Mouse (Mus musculus) frontal cortex, postnatal 10 days (tissue): ENCODE data around the gene Kif18b.

ENCODE experiments used
- DNase-seq, 2 experiments: peaks; one replicate each; pipeline ENCODE4 v3.0.0; 2022; ENCODE audit warnings: low spot score in 2 of 2, mixed read lengths in 1 of 2

Gene Kif18b

GRCm38 (mm10) chr11:102924557-102925350, at the start of gene Kif18b:
Kif18b (minus strand) TSS chr11:102925124.
- DNase-seq, result peak; percentile 89 to 93

- DNase-seq, result no peak
These were observed 47.4 kb upstream of the Kif18b start for GRCm38 (mm10) chr11:102972326-102972725.

DNA sequence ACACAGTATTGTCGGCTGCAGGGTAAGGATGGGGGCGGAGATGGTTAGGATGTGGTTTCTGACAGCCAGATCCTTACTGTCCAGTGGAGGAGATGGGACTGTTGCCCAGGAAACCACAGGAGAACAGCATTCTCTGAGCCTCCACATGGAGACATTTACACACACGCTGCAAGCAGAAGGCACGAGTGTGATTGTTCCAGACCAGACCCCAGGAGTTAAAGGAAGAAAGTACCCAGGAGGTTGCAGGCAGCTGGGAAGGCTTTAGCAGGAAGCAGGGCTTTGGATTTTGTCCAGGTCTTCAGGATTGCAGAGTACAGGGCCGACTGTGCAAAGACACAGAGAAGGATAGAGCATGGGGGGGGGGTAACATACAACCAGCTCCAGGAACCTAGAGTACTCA, 46.7 kb upstream of the Kif18b start:
- no peak for DNase-seq

GRCm38 (mm10) chr11:102964547-102965091, 39.7 kb upstream of the Kif18b start:
- no peak for DNase-seq

GRCm38 (mm10) chr11:102963855-102964546, 39.1 kb upstream of the Kif18b start:
- no peak for DNase-seq

- no peak for DNase-seq
These were observed 38.4 kb upstream of the Kif18b start for GRCm38 (mm10) chr11:102963246-102963854.

- DNase-seq, result no peak
These were observed 37.9 kb upstream of the Kif18b start for GRCm38 (mm10) chr11:102962861-102963245.

DNA sequence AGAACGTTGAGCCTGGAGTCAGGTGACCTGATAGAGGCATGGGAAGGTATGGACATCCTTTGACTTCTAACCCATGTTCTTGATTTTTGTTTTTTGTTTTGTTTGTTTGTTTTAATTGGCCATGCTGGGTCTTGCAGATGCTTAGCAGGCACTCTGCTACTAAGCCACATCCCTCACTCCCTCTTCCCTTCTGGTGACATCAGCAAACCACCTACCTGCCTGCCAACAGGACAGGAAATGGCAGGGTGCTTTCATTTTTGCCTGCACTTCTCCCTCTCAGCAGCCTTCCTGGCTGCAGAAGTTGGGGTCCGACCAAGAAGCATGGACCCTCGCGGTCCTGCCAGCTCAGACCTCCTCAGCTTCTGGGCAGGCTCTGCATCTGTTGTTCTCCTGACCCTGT, 36.2 kb upstream of the Kif18b start:
- no peak for DNase-seq

- DNase-seq, result no peak
These were observed 33.9 kb upstream of the Kif18b start for GRCm38 (mm10) chr11:102958870-102959269.

- DNase-seq, result no peak
These were observed 33.5 kb upstream of the Kif18b start for GRCm38 (mm10) chr11:102958431-102958830.

GRCm38 (mm10) chr11:102957692-102958091, 32.8 kb upstream of the Kif18b start:
- no peak for DNase-seq

- DNase-seq, result no peak
These were observed 32.2 kb upstream of the Kif18b start for GRCm38 (mm10) chr11:102956962-102957614.

DNA sequence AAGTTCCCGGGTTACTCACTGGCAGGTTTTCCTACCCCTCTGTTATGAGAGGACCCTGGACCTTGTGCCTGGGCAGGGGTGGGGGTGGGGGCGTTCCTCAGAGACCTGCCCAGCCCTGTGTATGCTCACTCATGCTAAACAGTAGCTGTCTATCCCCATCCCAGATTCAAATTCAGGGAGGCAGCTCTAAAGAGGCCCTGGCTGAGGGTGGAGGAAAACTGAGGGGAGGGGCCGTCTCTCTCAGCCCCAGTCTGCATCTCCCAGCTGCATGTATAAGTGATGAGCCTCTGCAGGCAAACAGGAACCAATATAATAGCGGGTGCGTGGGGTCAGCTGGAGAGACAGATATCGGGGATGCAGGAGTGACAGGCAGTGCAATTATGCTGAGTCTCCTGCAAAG, 28.0 kb upstream of the Kif18b start:
- no peak for DNase-seq

- peak in 1 of 2 experiments; percentile 25 for DNase-seq
These were observed 23.4 kb upstream of the Kif18b start for GRCm38 (mm10) chr11:102948043-102948961.

GRCm38 (mm10) chr11:102946992-102947343, 22.0 kb upstream of the Kif18b start:
- DNase-seq, result no peak

- peak; percentile 67 to 75 for DNase-seq
These were observed 21.5 kb upstream of the Kif18b start, which contains the start of gene C1ql1 for GRCm38 (mm10) chr11:102946265-102946991. C1ql1 (minus strand) TSS chr11:102946688.

- DNase-seq, result no peak
These were observed 20.7 kb upstream of the Kif18b start for GRCm38 (mm10) chr11:102945306-102946264.

GRCm38 (mm10) chr11:102941236-102941635, 16.3 kb upstream of the Kif18b start:
- no peak for DNase-seq
